Mouse (Mus musculus) ES-Bruce4 (cell line): ENCODE data around the gene Maff.

Source experiments
- CTCF ChIP-seq: IDR thresholded peaks from one replicate; pipeline ENCODE4 v1.8.1; 2011; ENCODE audit warnings: low read depth, low read length
- POLR2A ChIP-seq: IDR thresholded peaks from one replicate; pipeline ENCODE4 v1.8.1; 2011; ENCODE audit warnings: low read length; ENCODE audit not compliant: insufficient read depth

- TF ChIP-seq CTCF: no peak
- no peak for TF ChIP-seq POLR2A
These were observed 4.9 kb downstream of the Maff start for GRCm38 (mm10) chr15:79351331-79351767.
